Mouse (Mus musculus): ENCODE measurements at regions not wholly inside any gene's neighbourhood (a gene's known extent, or its start where the extent isn't known, plus 50 kb on each side); places are given as distances from the start of the nearest gene placed in this dataset.

DNA sequence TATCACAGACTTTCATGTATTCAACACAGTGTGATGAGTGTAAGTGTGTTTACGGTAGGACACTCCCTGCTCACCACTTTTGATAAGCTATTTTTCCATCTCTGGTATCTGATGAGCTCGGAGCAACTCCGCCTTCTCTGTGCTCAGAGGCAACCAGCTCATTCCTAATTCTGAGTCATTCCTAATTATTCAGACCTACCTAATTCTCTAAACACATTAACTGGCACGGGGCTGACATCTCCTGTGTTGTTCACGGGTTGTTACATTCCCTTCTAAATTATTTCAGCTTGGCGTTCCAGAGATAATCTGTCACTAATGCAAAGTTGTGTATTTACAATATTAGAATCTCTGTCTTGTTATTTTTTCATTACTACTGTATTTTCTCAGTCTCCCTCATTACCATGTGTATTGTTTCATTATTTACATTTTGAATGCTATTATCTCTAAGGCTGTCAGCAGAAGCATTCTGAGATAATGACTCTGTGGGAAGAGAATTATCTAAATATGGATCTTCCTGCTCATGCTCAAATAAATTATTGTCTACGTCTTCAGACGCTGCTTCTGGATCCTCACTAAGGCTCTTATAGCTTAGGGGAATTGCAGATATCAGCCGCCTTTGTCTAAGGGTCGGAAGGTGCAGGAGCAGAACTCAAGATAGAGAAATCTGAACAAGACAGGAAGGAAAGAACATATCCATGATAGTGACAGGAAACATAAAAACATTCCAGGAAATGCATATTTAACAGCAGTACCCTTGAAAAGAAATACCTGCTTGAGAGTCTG lies 209.2 kb upstream of the Tas2r134 start:
- H3K9me3 ChIP-seq (ENCODE audit: low read length), result no peaks in the 10 kb centered on the region
- 70% methylated on average over 10 of the region's 10 CpGs for WGBS (ENCODE audit: insufficient replicate concordance)
- DNase-seq (no peak), ATAC-seq (no peak)
- no peak for TF ChIP-seq CTCF (IDR thresholded peaks at IDR 0.05; ENCODE audit: low read depth)
- TF ChIP-seq EP300 (IDR thresholded peaks at IDR 0.05; ENCODE audit: low read depth), result no peak
- H3K9ac ChIP-seq (replicated peaks), result no peak overlapping the region
- no peaks in the 10 kb centered on the region for H3K27me3 ChIP-seq (ENCODE audit: insufficient read depth, low read length)
- H3K36me3 ChIP-seq (replicated peaks; ENCODE audit: insufficient read depth, low read length), result no peaks in the 10 kb centered on the region
- no peak overlapping the region for H3K4me2 ChIP-seq (ENCODE audit: low read depth, low read length)
- no peak overlapping the region for H3K27ac ChIP-seq (ENCODE audit: low read depth)
- no peaks in the 10 kb centered on the region for H3K4me1 ChIP-seq (ENCODE audit: insufficient read depth)
- H3K4me3 ChIP-seq (ENCODE audit: low read depth, low read length), result no peak overlapping the region

DNA sequence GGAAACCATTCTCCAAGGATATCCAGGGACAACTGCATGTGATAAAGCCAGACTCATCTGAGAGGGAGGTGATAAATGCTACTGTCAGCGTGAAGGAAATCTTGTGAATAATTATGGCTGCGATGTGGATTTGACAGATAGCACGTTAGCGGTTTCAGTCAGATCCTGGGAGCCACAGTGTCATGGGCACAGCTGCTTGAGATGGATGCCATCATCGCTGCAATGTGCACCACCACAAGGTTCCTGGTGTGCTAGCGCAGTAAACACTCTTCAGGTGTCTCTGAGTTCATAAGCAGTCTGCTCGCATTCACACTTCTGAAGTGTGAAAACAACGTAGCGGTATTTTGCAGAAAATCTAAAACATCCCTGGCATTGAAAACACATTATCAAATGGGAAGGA lies 238.9 kb upstream of the Tas2r134 start:
- no peak overlapping the region for H3K4me3 ChIP-seq (ENCODE audit: low read depth, low read length)

DNA sequence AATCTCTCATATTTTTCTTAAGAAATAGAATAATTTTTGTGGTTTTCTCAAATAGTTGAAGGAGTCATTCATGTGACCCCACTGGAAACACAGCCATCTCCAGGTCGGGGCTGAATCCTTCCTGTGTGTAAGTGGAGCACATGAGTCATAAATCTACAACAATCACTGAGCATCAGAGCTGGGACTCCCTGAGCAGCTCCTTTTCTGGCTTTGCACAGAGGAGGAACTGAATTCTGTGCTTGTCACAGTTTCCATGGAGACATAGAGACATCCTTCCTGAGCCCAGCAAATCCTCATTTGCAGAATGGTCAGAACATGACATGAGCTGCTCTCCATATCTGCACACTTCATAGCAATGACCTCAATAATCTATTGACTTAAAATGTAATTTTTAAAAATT lies 238.2 kb upstream of the Rnd3 start:
- H3K36me3 ChIP-seq (replicated peaks; ENCODE audit: insufficient read depth, low read length), result no peaks in the 10 kb centered on the region
- DNase-seq (no peak), ATAC-seq (no peak)
- no peak overlapping the region for H3K4me2 ChIP-seq (ENCODE audit: low read depth, low read length)
- H3K4me1 ChIP-seq (ENCODE audit: insufficient read depth), result no peaks in the 10 kb centered on the region
- no peak overlapping the region for H3K9ac ChIP-seq (replicated peaks)
- no peaks in the 10 kb centered on the region for H3K27me3 ChIP-seq (ENCODE audit: insufficient read depth, low read length)
- H3K27ac ChIP-seq (ENCODE audit: low read depth), result no peak overlapping the region
- TF ChIP-seq EP300 (IDR thresholded peaks at IDR 0.05; ENCODE audit: low read depth), result no peak
- no peak for TF ChIP-seq CTCF (IDR thresholded peaks at IDR 0.05; ENCODE audit: low read depth)
- H3K9me3 ChIP-seq (ENCODE audit: low read length), result no peaks in the 10 kb centered on the region
- no peak overlapping the region for H3K4me3 ChIP-seq (ENCODE audit: low read depth, low read length)
- 21% methylated on average over 1 of the region's 1 CpGs for WGBS (ENCODE audit: insufficient replicate concordance)

More for the DNA sequence above, 238.9 kb upstream of the Tas2r134 start:
- no peaks in the 10 kb centered on the region for H3K9me3 ChIP-seq (ENCODE audit: low read length)
- H3K27ac ChIP-seq (ENCODE audit: low read depth), result no peak overlapping the region
- DNase-seq (no peak), ATAC-seq (no peak)
- H3K9ac ChIP-seq (replicated peaks), result no peak overlapping the region
- no peaks in the 10 kb centered on the region for H3K4me1 ChIP-seq (ENCODE audit: insufficient read depth)
- H3K36me3 ChIP-seq (replicated peaks; ENCODE audit: insufficient read depth, low read length), result no peaks in the 10 kb centered on the region
- no peak for TF ChIP-seq CTCF (IDR thresholded peaks at IDR 0.05; ENCODE audit: low read depth)
- TF ChIP-seq EP300 (IDR thresholded peaks at IDR 0.05; ENCODE audit: low read depth), result no peak
- no peak overlapping the region for H3K4me2 ChIP-seq (ENCODE audit: low read depth, low read length)
- WGBS (ENCODE audit: insufficient replicate concordance), result 86% methylated on average over 9 of the region's 9 CpGs
- no peaks in the 10 kb centered on the region for H3K27me3 ChIP-seq (ENCODE audit: insufficient read depth, low read length)

DNA sequence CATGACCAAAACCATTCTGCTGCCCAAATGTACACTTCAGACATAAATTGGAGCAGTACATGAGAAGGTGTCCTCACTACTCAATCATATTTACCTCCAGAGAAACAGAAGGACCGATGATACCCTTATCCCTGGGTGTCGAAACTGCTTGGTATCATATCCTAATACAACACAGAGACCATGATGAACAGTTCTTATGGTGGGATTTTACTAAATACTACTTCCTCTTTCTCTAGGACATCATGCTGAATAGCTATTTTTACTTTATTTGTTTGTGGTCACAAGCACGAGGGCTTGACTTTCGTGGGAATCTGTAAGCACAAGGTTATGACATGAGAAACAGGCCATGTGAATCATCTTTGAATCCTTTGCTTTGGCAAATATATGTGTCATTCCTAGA lies 227.7 kb upstream of the Rnd3 start:
- TF ChIP-seq EP300 (IDR thresholded peaks at IDR 0.05; ENCODE audit: low read depth) (no peak), CTCF (IDR thresholded peaks at IDR 0.05; ENCODE audit: low read depth) (no peak)
- no peaks in the 10 kb centered on the region for H3K36me3 ChIP-seq (replicated peaks; ENCODE audit: insufficient read depth, low read length)
- WGBS (ENCODE audit: insufficient replicate concordance), result 50% methylated on average over 4 of the region's 4 CpGs
- no peak overlapping the region for H3K9ac ChIP-seq (replicated peaks)
- no peak overlapping the region for H3K4me2 ChIP-seq (ENCODE audit: low read depth, low read length)
- H3K27ac ChIP-seq (ENCODE audit: low read depth), result no peak overlapping the region
- H3K9me3 ChIP-seq (ENCODE audit: low read length), result no peaks in the 10 kb centered on the region
- H3K4me3 ChIP-seq (ENCODE audit: low read depth, low read length), result no peak overlapping the region
- H3K27me3 ChIP-seq (ENCODE audit: insufficient read depth, low read length), result no peaks in the 10 kb centered on the region
- ATAC-seq (no peak), DNase-seq (no peak)
- H3K4me1 ChIP-seq (ENCODE audit: insufficient read depth), result no peaks in the 10 kb centered on the region

DNA sequence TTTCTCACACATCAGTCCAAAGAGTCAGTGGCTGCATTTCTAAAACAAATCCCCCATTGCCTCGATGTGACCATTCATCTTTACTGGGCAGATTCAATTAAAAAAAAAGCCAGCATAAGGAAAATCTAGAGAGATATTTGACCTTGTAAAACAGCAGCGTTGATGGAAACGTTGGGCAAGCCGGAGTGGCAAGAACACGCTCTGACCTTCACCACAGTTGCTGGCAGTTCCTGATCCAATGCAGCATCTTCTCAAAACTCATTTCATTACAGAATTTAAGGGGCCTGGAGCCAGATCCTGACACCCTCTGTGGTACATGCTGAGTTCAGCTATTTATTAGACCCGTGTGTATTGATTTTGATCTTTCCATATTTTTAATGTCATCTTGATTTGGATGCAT lies 225.7 kb upstream of the Rnd3 start:
- WGBS (ENCODE audit: insufficient replicate concordance), result 83% methylated on average over 6 of the region's 6 CpGs

DNA sequence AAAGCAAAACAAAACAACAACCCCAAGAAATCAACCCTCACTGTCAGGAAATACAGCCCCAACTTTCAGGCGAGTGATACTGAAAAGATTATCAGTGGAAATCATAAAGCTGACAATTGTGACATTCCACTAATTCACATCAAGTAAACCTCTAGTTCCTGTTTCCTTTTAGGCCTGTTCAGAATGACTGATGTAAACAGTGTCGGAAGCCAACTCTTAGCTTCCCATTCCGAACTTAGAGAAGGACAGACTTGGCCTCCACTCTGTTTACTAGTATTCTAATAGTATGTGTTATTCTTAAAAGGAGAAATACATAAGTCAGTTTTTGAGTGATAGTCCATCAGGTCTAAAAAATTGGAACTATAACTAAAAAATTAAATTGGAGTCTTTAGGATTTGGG lies 223.9 kb upstream of the Rnd3 start:
- Histone ChIP-seq H3K4me1 (ENCODE audit: insufficient read depth) (no peaks in the 10 kb centered on the region), H3K4me3 (ENCODE audit: low read depth, low read length) (no peak overlapping the region), H3K36me3 (replicated peaks; ENCODE audit: insufficient read depth, low read length) (no peaks in the 10 kb centered on the region), H3K27ac (ENCODE audit: low read depth) (no peak overlapping the region), H3K4me2 (ENCODE audit: low read depth, low read length) (no peak overlapping the region), H3K9ac (replicated peaks) (no peak overlapping the region), H3K27me3 (ENCODE audit: insufficient read depth, low read length) (no peaks in the 10 kb centered on the region), H3K9me3 (ENCODE audit: low read length) (no peaks in the 10 kb centered on the region)
- DNase-seq (no peak), ATAC-seq (no peak)
- 43% methylated on average over 3 of the region's 3 CpGs for WGBS (ENCODE audit: insufficient replicate concordance)
- TF ChIP-seq CTCF (IDR thresholded peaks at IDR 0.05; ENCODE audit: low read depth) (no peak), EP300 (IDR thresholded peaks at IDR 0.05; ENCODE audit: low read depth) (no peak)

More for the DNA sequence above, 225.7 kb upstream of the Rnd3 start:
- ATAC-seq, result no peak
- no peak for TF ChIP-seq EP300 (IDR thresholded peaks at IDR 0.05; ENCODE audit: low read depth)
- TF ChIP-seq CTCF (IDR thresholded peaks at IDR 0.05; ENCODE audit: low read depth), result no peak
- no peak overlapping the region for H3K9ac ChIP-seq (replicated peaks)
- no peak overlapping the region for H3K4me2 ChIP-seq (ENCODE audit: low read depth, low read length)
- no peak overlapping the region for H3K27ac ChIP-seq (ENCODE audit: low read depth)
- H3K9me3 ChIP-seq (ENCODE audit: low read length), result no peaks in the 10 kb centered on the region
- no peak overlapping the region for H3K4me3 ChIP-seq (ENCODE audit: low read depth, low read length)
- H3K36me3 ChIP-seq (replicated peaks; ENCODE audit: insufficient read depth, low read length), result no peaks in the 10 kb centered on the region
- no peak for DNase-seq
- H3K27me3 ChIP-seq (ENCODE audit: insufficient read depth, low read length), result no peaks in the 10 kb centered on the region
- no peaks in the 10 kb centered on the region for H3K4me1 ChIP-seq (ENCODE audit: insufficient read depth)

Data from liver, postnatal 0 days (tissue).